Mouse (Mus musculus): ENCODE results near the gene 2610002M06Rik. TPM values are rescaled to one million over a fixed set of nuclear protein-coding genes. Genes with fewer than 3 reads are reported as not detected.

2610002M06Rik gene
- 10.9 and 12.9 TPM in 2 replicates for polyA plus RNA-seq (2015; fragmentation: Nextera tagmentation; extraction: Ambion mirVana)

DNA sequence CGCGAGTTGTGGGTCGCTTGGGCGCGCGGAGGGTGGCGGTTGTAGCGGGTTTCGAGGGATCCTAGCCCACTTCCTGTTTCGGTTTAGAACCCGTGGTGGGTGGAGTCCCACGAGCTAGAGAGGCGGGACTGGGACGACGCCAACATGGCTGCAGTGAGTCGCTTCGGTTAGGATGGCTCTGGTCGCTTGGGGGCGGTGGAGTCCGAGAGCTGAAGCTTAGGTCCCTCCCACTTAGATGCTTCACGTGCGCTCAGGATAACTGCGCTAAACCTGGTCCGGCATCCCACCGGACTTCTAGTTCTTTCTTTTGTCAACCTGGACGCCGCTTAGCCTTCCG, at the start of gene 2610002M06Rik:
Gene 2610002M06Rik (minus strand): TSS at position 117 of the 337 bp plus-strand sequence.
- Histone ChIP-seq H3K4me2 (peak within 1 kb of the TSS; percentile 57), H3K27me3 (no peaks in the 10 kb centered on the region), H3K27ac (peak within 1 kb of the TSS; percentile 82), H3K9ac (peak within 1 kb of the TSS; percentile 56), H3K4me3 (peak within 1 kb of the TSS; percentile 71), H3K36me3 (no peaks in the 10 kb centered on the region), H3K9me3 (replicated peaks) (no peaks in the 10 kb centered on the region), H3K4me1 (replicated peaks) (no peaks in the 10 kb centered on the region)
- 11% methylated on average over 28 of the region's 28 CpGs for WGBS
- ATAC-seq (replicated peaks; ENCODE audit: insufficient number of reproducible peaks, insufficient read depth, low FRiP score, low read depth), result peak; percentile 94

DNA sequence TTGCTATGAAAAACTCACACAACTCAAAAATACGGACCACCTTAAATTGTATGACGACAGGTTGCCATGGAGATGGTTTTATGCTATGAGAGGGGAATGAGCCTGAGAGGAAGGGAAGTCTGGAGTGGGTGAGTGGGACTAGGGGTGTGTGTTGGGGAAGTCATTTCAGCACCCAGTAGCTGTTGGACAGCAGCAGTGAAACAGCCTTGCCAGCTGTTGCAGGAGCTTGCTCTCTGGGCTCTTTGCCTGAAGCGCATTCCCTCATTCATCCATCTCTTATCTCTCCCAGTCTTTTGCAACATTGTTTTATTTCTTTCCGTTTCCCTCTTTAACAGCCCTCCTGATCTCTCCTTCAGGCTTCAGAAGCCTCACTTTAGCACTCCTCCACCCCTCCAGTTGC, 42.0 kb upstream of the 2610002M06Rik start:
- Histone ChIP-seq H3K36me3 (no peaks in the 10 kb centered on the region), H3K9me3 (replicated peaks) (no peaks in the 10 kb centered on the region), H3K4me3 (no peak overlapping the region), H3K27ac (no peak overlapping the region), H3K9ac (no peak overlapping the region), H3K4me1 (replicated peaks) (no peaks in the 10 kb centered on the region), H3K27me3 (no peaks in the 10 kb centered on the region), H3K4me2 (no peak overlapping the region)
- 26% methylated on average over 4 of the region's 4 CpGs for WGBS
- no peak for ATAC-seq (replicated peaks; ENCODE audit: insufficient number of reproducible peaks, insufficient read depth, low FRiP score, low read depth)

DNA sequence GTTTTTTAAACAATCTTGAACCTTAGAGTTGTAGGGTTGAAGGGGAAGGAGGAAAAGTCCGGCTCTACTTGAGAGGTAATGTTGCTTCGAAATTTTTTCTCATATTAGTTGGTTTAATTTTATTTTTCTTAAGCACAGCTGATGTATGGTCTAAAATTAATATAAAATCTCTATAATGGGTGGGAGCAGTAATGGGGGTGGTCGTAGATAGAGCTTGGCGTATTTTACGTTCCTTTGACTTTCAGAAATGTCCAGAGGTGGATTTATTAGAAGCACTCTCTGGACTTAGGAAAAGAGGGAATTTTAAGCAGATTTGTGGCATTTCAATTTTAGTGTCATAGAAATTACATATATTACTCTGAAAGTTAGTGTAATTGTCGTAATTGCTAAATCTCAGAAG, 592 bp upstream of the 2610002M06Rik start:
- Histone ChIP-seq H3K4me3 (peak overlapping the region; percentile 71), H3K4me2 (peak overlapping the region; percentile 54), H3K9me3 (replicated peaks) (no peaks in the 10 kb centered on the region), H3K36me3 (no peaks in the 10 kb centered on the region), H3K27ac (no peak overlapping the region), H3K4me1 (replicated peaks) (no peaks in the 10 kb centered on the region), H3K27me3 (no peaks in the 10 kb centered on the region), H3K9ac (no peak overlapping the region)
- ATAC-seq (replicated peaks; ENCODE audit: insufficient number of reproducible peaks, insufficient read depth, low FRiP score, low read depth), result no peak
- 73% methylated on average over 6 of the region's 6 CpGs for WGBS

DNA sequence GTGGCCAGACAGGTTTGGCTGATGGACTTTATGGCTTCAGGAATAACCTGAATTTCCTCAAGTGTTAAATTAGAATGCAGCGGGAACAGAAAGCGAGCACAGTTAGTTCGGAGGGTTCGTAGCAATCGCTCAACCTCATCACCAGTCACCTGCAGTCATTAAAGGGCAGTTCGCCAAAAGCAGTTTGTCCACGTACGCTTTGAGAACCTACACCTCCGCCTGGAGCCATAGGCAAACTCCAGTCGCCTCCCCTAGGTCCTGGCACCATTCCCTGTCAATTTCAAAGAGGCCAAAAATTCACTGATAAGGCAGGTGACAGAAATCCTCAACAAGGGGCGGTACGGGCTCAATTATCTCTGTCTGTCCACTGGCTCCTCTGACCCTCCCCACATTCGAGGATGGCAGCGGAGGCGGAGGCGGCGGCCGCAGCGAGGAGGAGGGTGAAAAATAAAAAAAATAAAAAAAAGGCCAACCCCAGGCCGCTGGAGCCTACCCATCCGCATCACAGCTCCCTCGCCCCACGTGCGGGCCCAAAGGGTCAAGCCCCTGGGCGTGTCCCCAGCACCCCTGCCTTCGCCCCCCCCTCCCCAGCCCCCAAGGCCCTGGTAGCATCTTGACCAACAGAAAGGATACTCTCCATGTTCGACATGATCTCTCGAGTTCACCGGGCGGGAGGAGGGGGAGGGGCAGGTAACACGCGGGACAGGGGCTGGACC, 474 bp downstream of the 2610002M06Rik start:
- Histone ChIP-seq H3K36me3 (no peaks in the 10 kb centered on the region), H3K4me2 (peak overlapping the region; percentile 57), H3K27ac (peak overlapping the region; percentile 82), H3K4me3 (peak overlapping the region; percentile 71), H3K4me1 (replicated peaks) (no peaks in the 10 kb centered on the region), H3K9ac (peak overlapping the region; percentile 56), H3K9me3 (replicated peaks) (no peaks in the 10 kb centered on the region), H3K27me3 (no peaks in the 10 kb centered on the region)
- 14% methylated on average over 31 of the region's 32 CpGs for WGBS
- peak; percentile 79 for ATAC-seq (replicated peaks; ENCODE audit: insufficient number of reproducible peaks, insufficient read depth, low FRiP score, low read depth)

DNA sequence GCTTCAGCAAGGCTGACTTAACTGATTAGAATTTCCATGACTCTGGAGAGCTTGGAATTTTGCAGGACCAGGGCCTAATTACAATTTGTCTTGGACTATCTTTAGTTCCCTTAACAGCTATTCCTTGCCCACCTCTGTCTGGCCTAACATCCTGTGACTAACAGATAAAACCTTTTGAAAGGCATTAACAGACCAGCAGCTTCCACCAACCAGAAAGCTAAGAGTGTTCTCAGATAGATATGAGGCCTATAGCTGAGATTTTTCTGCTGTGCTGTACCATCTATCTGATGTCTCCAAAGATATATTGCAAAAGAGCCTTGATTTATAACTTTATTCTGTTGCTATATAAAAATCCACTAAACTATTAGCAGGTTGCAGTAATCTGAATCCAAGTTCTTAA, 4.0 kb downstream of the 2610002M06Rik start:
- no peak overlapping the region for H3K4me2 ChIP-seq
- no peak for ATAC-seq (replicated peaks; ENCODE audit: insufficient number of reproducible peaks, insufficient read depth, low FRiP score, low read depth)
- H3K9me3 ChIP-seq (replicated peaks), result no peaks in the 10 kb centered on the region
- no peak overlapping the region for H3K27ac ChIP-seq
- H3K36me3 ChIP-seq, result no peaks in the 10 kb centered on the region
- no peaks in the 10 kb centered on the region for H3K4me1 ChIP-seq (replicated peaks)
- H3K27me3 ChIP-seq, result no peaks in the 10 kb centered on the region
- H3K4me3 ChIP-seq, result no peak overlapping the region
- no peak overlapping the region for H3K9ac ChIP-seq

DNA sequence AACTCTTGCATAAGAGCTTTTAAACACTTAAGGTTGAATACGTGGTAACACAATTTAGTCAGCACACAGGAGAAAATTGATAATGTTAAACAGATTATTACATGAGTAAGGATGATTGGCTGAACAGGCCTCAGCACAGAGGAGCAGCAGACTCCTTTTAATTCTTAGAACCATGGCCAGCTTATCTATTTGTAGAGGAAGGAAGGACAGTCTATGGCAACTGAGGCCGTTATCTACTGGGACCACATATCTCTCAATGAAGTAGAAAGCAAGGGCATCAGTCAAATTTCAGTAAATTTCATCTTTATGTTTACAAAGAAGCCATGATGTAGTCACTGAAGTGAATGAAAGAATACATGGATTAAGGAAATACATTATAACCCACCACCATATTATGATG, 19.2 kb downstream of the 2610002M06Rik start:
- H3K36me3 ChIP-seq, result no peaks in the 10 kb centered on the region
- no peak overlapping the region for H3K9ac ChIP-seq
- no peaks in the 10 kb centered on the region for H3K9me3 ChIP-seq (replicated peaks)
- no peak for ATAC-seq (replicated peaks; ENCODE audit: insufficient number of reproducible peaks, insufficient read depth, low FRiP score, low read depth)
- H3K4me3 ChIP-seq, result no peak overlapping the region
- 65% methylated on average over 2 of the region's 2 CpGs for WGBS
- no peak overlapping the region for H3K4me2 ChIP-seq
- H3K4me1 ChIP-seq (replicated peaks), result no peaks in the 10 kb centered on the region
- H3K27ac ChIP-seq, result no peak overlapping the region
- no peaks in the 10 kb centered on the region for H3K27me3 ChIP-seq

DNA sequence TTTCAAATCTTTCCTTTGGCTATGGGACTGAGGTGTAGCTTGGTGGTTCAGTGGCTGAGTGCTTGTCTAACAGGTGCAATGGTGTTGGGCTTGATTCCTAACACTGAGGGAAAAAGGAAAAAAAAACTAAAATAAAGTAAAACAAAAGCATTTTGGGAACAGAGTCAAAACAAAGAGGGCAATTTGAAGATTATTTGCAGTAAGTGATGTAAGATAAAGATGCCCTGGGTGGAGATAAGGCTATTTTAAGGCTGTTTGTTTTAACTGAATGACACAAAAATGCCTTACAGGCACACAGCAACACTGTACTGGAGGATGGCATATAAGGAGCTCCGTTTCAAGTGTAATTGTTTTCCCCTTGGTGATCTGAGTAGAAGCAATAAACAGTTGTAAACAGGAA, 20.3 kb downstream of the 2610002M06Rik start:
- Histone ChIP-seq H3K4me1 (replicated peaks) (no peaks in the 10 kb centered on the region), H3K9ac (no peak overlapping the region), H3K27ac (no peak overlapping the region), H3K9me3 (replicated peaks) (no peaks in the 10 kb centered on the region), H3K4me3 (no peak overlapping the region), H3K27me3 (no peaks in the 10 kb centered on the region), H3K4me2 (no peak overlapping the region), H3K36me3 (no peaks in the 10 kb centered on the region)
- no peak for ATAC-seq (replicated peaks; ENCODE audit: insufficient number of reproducible peaks, insufficient read depth, low FRiP score, low read depth)
- WGBS, result 58% methylated on average over 1 of the region's 1 CpGs

DNA sequence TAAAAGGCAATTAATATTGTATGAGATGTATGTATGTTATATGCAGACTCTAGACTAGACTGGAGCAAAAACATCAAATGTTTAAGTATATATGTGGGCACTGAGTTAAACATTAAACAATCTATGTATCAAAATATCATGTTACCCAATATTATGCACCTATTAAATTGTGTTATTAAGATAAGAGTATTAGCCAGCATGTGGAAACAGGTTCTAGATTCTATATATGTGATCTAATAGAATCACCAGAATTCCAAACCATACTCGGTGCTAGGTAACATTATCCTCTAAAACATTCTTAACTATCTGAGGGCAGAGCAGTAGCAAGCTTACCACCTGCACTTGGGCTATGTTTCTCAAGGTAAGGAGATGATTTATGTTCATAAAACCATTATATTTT, 23.8 kb downstream of the 2610002M06Rik start, which contains the start of gene Tent5d:
Gene Tent5d (plus strand): TSS at position 301 of the 400 bp plus-strand sequence.
- H3K4me3 ChIP-seq, result no peak within 1 kb of the TSS
- no peak for ATAC-seq (replicated peaks; ENCODE audit: insufficient number of reproducible peaks, insufficient read depth, low FRiP score, low read depth)
- no peak within 1 kb of the TSS for H3K27ac ChIP-seq
- H3K9ac ChIP-seq, result no peak within 1 kb of the TSS
- H3K4me1 ChIP-seq (replicated peaks), result no peaks in the 10 kb centered on the region
- no peaks in the 10 kb centered on the region for H3K9me3 ChIP-seq (replicated peaks)
- H3K36me3 ChIP-seq, result no peaks in the 10 kb centered on the region
- H3K27me3 ChIP-seq, result no peaks in the 10 kb centered on the region
- H3K4me2 ChIP-seq, result no peak within 1 kb of the TSS
- WGBS, result 55% methylated on average over 1 of the region's 1 CpGs

DNA sequence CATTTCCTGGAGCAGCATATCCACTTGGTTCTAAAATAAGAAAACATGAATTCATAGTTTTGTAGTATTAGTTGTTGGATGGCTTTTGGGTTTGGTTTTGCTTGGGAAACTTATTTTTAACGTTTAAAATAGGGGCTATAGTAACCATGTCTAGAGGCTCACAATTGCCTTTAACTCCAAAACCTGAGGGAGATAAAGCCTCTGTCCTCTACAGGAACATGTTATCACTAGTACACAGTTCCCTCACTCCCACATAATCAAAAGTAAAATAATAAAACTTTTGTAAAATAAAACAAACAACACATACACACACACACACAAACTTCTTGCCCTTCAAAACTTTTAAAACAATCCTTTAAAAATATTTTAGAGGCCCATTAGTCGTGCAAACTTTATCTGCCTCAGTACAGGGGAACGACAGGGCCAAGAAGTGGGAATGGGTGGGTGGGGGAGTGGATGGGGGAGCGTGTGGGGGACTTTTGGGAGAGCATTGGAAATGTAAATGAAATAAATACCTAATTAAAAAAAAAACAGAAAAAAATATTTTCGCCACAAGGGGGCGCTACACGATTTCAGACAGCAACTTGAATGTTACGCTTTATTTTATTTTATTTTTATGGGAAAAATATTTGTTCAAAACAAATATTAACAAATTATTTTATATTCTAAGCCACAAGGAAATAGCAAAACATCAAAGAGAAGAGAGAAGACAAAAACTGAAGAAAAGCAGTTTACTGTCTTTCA, 25.2 kb downstream of the 2610002M06Rik start:
- H3K36me3 ChIP-seq, result no peaks in the 10 kb centered on the region
- no peak overlapping the region for H3K27ac ChIP-seq
- H3K9me3 ChIP-seq (replicated peaks), result no peaks in the 10 kb centered on the region
- H3K9ac ChIP-seq, result no peak overlapping the region
- no peaks in the 10 kb centered on the region for H3K27me3 ChIP-seq
- H3K4me3 ChIP-seq, result no peak overlapping the region
- no peak for ATAC-seq (replicated peaks; ENCODE audit: insufficient number of reproducible peaks, insufficient read depth, low FRiP score, low read depth)
- 23% methylated on average over 8 of the region's 8 CpGs for WGBS
- no peaks in the 10 kb centered on the region for H3K4me1 ChIP-seq (replicated peaks)
- no peak overlapping the region for H3K4me2 ChIP-seq

DNA sequence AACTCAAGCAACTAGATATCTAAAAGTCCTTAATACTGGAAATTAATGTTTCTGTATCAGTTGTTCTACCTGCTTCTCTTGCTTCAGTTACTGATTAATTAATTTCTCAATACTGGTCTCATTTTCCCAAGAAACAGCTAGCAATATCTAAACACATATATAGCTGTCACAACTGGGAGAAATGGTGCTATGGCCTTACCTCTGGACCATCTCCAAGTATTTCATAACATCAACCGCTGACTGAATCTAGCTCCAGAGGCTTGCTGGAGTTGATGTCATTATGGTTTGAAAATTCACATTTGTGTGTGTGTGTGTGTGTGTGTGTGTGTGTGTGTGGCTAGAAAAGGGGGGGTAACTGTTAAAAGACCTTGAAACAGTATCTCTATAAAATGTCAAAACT, 26.0 kb downstream of the 2610002M06Rik start:
- H3K27ac ChIP-seq, result no peak overlapping the region
- H3K27me3 ChIP-seq, result no peaks in the 10 kb centered on the region
- ATAC-seq (replicated peaks; ENCODE audit: insufficient number of reproducible peaks, insufficient read depth, low FRiP score, low read depth), result no peak
- no peak overlapping the region for H3K4me2 ChIP-seq
- H3K9me3 ChIP-seq (replicated peaks), result no peaks in the 10 kb centered on the region
- H3K36me3 ChIP-seq, result no peaks in the 10 kb centered on the region
- H3K4me1 ChIP-seq (replicated peaks), result no peaks in the 10 kb centered on the region
- H3K9ac ChIP-seq, result no peak overlapping the region
- WGBS, result 83% methylated on average over 1 of the region's 1 CpGs
- no peak overlapping the region for H3K4me3 ChIP-seq

DNA sequence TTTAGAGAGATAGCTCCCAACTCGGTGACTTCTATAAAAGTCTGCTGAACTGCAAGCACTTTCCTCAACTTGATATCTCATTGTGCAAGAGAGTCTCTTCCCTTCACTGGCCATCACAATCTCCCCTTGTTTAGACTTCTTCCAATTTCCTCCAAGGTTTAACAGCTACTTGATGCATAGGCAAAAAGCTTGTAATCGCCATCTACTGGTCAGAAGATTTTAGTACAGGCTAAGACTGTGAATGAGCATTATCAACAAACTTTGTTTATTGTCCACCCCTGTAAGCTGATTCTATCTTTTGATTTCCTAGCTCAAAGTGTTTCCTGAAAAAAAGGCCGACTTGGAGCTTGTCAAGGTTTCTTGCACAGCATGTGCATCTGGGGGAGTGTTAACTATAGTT, 48.2 kb downstream of the 2610002M06Rik start:
- H3K9me3 ChIP-seq (replicated peaks), result no peaks in the 10 kb centered on the region
- no peak overlapping the region for H3K4me3 ChIP-seq
- no peak overlapping the region for H3K4me2 ChIP-seq
- no peak for ATAC-seq (replicated peaks; ENCODE audit: insufficient number of reproducible peaks, insufficient read depth, low FRiP score, low read depth)
- no peak overlapping the region for H3K9ac ChIP-seq
- no peaks in the 10 kb centered on the region for H3K4me1 ChIP-seq (replicated peaks)
- no peaks in the 10 kb centered on the region for H3K36me3 ChIP-seq
- WGBS, result 15% methylated on average over 3 of the region's 3 CpGs
- H3K27me3 ChIP-seq, result no peaks in the 10 kb centered on the region
- H3K27ac ChIP-seq, result no peak overlapping the region

All from heart, embryonic 15.5 days (tissue).